Mouse (Mus musculus) brain, adult 2 months (tissue): ENCODE measurements around the gene Neurl1a.

Experiments
- DNase-seq: peaks from one replicate; pipeline ENCODE4 v3.0.0; 2011; ENCODE audit warnings: low read depth, low spot score

The Neurl1a gene

GRCm38 (mm10) chr19:47242227-47242626 is 63.6 kb downstream of the Neurl1a start:
- no peak for DNase-seq

DNA sequence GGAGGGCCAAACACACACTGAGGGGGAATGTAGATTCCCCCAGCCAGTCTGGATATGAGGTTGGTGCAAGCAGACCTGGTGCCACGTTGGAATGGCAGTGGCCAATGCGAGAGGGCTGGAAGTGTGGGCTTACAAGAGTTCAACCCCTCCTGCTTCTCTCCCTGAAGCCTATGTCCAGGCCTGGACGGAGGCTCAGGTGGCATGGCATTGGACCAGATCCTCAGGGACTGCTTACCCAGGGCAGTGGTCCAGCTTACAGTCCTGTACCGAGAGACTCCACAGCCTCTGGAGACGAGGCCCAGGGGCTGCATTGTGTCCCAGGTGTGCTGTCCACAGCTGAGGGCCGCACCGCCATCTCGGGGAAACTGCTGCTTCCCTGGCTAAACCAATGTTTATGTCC is 66.9 kb downstream of the Neurl1a start:
- no peak for DNase-seq

DNA sequence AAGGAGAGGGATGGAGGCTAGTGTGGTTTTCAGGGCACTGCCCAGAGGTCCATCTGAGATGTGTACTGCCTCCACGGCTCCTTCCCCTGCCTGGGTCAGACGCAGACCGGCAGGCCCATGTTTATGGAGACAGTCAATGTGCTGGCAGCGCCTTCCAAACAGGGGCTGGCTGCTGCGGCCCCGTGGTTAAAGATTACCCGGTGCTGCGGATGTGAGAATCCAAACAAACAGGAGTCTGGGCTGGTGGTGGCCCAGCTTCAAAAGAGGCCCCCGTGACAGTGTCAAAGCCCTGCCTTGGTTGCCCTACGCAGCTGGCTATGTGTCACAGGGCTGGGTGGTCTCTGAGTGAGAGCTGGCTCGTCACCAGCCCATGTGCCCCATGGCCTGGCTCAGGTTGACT is 69.2 kb downstream of the Neurl1a start:
- DNase-seq: no peak

DNA sequence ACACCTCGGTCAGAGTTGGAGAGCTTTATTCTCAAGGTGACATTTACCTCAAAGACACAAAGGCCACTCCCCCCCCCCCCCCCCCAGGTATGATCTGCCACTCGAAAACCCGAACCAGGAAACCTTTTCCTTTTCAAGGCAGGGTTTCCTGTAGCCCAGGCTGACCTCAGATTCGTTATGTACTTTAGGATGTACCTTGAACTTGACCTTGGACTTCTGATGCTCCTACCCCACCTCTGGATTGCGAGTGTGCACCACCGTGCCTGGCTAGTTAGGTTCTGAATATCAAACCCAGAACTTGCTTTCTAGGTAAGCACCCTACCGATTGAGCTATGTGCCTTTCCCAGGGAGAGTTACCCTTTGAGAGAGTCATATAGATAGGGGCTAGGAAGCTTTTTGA is 69.7 kb downstream of the Neurl1a start:
- DNase-seq: no peak

DNA sequence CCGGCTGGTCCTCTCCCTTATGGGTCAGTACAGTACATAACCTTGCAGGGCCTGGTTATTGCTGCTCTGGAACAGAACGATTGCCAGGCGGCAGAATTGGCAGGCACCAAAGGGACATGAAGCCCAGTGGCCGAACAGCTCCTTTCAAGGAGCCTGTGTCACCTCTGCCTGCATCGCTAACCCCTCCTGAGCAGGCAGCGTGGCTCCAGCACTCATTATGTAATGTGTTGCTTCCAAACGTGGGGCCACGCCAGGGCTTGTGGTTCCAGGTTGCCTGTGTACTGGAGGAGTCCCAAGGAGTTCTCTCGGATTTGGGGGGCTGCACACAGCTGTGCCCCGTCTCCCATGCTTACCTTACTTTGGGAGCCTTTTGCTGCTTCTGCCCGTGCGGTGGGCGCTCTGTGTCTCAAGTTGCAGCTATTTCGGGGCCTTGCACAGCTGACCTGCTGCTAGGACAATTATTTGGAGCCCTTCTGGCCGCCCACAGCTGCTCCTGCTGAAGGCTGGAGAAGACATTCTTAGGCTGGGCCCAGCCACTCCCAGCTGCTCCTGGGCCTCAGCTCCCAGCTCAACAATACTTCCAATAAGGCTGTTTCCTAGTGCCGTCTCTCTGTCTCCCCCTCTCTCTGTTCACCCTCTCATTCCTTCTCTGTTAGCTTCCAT is 70.4 kb downstream of the Neurl1a start:
- peak; percentile 58 for DNase-seq

DNA sequence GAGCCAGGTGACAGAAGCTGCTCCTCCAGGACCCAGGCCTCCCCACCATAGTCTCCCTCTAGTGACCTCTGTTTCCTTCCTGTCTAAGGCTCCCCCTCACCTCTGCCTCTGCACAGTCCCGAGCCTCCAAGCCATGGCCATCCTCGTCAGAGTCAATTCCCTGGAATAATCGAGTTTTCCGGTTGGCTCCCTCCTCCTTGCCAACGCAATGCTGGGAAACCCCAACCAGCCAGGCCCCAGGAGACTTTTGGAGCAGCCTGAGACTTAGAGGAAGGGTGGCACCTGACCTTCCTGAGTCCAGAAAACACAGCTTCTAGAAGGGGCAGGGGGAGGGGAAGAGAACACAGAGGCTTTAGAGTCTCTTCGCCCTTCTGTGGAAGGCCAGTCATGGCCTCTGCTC is 72.3 kb downstream of the Neurl1a start:
- DNase-seq: no peak

DNA sequence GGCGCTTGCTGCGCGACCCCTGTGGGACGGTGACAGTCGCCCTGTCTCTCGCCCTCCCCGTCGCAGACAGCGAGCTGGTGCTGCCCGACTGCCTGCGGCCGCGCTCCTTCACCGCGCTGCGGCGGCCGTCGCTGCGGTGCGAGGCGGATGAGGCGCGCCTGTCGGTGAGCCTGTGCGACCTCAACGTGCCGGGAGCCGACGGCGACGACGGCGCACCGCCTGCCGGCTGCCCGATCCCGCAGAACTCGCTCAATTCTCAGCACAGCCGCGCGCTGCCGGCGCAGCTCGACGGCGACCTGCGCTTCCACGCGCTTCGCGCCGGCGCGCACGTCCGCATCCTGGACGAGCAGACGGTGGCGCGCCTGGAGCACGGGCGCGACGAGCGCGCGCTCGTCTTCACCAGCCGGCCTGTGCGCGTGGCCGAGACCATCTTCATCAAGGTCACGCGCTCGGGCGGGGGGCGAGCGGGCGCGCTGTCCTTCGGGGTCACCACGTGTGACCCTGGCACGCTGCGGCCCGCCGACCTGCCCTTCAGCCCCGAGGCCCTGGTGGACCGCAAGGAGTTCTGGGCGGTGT is 74.5 kb downstream of the Neurl1a start:
- DNase-seq: peak; percentile 61

GRCm38 (mm10) chr19:47255036-47255435 is 76.4 kb downstream of the Neurl1a start:
- no peak for DNase-seq

- no peak for DNase-seq
Measured at GRCm38 (mm10) chr19:47255919-47256318, 77.3 kb downstream of the Neurl1a start.

DNA sequence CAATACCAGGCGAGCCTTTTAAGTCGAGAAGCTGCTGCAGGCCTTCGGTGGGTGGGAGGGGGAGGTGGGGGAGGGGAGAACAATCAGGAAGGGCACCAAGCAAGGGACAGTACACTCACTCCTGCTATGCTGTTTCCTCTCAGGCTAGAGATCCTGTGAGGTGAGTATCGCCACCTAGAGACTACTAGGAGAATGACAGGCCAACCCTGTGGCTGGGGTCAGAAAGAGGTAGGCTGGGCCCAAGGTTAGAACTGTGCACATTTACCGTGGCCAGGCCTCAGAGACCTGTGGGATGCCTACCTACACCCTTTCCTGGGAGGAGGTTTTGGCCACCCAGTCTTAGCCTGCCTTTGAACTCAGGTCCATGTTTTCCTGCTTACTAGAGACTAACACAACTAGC is 81.0 kb downstream of the Neurl1a start:
- DNase-seq: peak; percentile 65

DNA sequence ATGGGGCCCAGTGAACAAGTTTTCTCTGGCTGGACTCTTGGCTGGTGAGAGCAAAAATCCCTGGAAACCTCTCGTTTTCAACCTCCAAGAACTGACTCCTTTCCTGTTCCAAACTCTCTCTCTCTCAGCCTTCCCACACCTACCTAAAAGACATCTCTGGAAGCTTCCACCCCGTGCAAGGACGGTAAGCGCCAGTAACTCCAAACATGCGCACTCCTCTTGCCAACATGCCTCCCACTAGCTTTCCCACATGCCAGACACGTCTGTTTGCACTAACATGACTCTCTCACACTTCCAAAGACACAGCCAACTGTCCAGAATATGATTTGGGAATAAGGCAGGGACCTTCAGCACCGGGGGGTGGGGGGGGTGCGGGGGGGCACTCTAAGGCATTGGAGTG is 82.6 kb downstream of the Neurl1a start:
- DNase-seq: peak; percentile 85

GRCm38 (mm10) chr19:47263621-47264020 is 85.0 kb downstream of the Neurl1a start:
- peak; percentile 40 for DNase-seq

GRCm38 (mm10) chr19:47264322-47265092 is 85.9 kb downstream of the Neurl1a start:
- DNase-seq: peak; percentile 91

DNA sequence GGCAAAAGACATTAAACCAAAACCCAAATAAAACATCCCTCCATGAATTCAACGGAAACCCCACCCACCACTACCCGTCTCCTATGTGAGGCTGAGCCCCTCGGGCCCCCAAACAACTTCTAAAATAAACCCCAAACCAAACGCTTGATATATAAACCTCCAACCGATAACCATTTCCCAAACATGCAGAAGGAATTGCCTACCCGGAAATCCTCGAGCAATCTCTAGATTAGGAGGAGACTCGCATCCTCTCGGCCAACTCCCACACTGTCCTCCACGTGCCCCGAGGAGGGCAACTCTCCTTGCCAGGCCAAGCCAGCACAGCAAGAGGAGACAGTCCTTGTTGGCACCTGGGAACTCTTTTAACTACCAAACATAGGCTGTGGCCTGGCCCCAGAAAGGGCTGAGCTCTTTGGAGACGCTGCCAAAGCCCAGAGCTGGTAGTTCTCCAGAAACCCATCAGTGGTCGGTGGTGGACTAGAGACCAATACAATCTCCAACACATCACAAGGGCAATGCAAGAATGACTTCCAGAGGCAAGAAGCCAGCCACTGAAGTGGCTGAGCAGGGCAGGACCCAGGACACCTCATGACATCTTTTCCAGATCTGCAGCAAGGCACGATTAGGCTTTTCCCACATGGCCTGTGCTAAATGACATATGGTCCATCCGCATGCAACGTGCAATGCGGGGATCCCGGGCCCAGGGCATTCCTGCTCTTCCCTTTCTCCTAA is 87.6 kb downstream of the Neurl1a start:
- DNase-seq: peak; percentile 65

- no peak for DNase-seq
Measured at GRCm38 (mm10) chr19:47267066-47267465, 88.4 kb downstream of the Neurl1a start.

DNA sequence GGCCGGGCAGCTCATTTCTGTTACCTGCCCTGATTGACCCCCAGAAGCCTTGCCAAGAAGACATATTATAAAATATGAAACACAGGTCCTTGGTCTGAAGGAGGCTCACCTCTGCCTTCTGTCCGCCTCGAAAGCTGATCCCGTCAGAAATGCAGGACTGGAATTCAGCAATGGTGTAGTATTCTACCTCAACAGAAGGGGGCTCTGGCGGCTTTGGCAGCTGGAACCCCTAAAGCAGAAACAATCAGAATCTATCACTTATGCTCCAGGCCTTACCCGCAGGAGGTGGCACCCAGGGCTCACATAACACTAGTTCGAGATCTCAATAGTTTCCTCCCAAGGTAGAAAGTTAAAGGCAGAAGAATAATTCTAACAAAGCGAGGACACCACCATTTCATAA is 91.1 kb downstream of the Neurl1a start:
- peak; percentile 53 for DNase-seq

DNA sequence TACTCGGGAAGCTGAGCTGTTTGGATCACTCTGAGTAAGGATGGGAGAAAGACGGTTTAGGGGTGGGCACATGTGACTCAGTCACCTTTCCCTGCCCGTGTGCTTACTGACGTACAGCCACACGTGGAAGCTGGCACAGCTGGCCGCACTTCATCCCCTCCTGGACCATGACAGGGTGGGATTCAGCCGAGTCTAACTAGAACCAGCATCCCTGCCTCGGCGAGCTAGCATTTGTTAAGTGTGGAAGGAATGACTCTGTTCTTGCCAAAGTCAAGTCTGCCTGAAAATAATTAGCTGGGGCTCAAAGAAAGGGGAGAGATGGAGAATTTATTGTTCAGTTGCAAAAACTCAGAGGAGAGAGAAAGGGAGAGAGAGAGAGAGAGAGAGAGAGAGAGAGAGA is 91.9 kb downstream of the Neurl1a start:
- no peak for DNase-seq

DNA sequence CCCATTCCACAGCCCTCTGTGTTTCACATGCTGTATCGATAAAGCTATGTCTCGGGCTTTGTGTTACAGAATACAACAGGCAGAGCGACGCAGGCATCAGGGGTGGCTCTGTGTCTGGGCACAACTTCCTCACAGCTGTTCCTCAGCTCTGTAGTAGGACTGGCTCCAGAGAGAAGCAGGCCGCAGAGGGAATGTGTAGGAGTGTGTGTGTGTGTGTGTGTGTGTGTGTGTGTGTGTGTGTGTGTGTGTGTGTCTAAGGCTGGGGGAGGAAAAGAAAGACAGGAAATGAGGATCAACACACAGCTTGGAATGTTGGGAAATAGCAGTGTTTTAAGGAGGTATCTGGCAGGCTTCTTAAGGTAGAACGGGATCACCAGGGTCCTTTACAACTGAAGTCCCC is 98.1 kb downstream of the Neurl1a start:
- DNase-seq: peak; percentile 86

DNA sequence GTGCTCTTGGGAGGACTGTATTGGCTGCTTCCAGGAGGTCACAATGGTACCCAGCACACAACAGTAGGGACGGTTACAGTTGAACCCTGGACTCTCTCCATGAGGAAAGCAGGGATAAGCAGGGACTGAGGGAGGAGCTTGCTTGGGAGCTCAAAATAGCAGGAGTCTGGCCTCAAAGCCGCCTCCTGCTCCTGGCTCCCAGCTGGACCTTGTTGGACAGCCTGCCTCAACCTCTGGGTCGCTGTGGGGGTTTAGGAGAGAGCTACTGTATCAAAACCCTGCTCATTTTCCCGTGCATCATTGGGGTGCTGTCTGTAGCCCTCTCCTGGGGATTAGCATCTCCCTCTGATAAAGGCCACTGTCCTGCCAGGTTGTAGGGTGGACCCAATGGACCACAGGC is 100.8 kb downstream of the Neurl1a start:
- no peak for DNase-seq

GRCm38 (mm10) chr19:47279788-47280532 is 101.3 kb downstream of the Neurl1a start:
- peak; percentile 97 for DNase-seq

DNA sequence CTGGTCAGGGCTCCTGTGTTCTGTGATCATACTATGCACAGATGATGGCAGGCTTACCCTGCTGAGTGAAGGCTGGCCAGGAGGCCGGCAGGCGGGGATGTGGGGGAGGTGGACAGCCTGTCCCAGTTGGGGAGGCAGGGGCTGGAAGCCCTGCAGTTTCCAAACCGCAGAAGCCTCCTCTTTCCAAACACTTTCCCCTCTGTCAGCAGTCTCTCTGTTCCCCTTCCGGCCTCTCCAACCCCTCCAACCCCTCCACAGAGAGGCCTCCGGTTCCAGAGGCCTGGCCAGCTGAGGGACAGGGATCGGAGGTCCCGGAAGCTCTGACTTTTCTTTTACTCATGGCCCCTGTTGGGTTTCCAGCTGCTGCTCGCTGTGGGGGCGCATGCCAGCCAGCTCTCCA is 102.3 kb downstream of the Neurl1a start:
- DNase-seq: peak; percentile 49

DNA sequence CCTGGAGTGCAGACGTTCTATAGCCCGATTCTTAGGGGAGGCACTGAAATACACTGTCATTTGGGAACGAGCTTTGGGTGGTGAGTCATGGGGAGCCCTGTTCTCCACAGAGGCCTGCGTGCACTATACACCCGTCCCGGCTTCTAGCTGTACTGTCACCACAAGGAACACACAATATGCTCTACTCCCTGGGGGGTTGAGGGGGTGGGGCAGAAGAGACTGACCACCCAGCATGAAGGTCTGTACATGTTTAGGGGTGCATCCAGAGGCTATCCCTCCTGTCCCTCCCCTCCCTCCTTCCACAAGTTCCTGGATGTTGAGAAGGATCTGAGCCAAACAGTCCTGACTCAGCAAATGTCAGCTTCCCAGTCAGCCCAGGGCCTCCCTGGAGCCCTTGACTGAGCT is 103.4 kb downstream of the Neurl1a start:
- DNase-seq: peak; percentile 69
